ENCODE assay signal across 26 mouse cellular contexts in the genomic region with DNA sequence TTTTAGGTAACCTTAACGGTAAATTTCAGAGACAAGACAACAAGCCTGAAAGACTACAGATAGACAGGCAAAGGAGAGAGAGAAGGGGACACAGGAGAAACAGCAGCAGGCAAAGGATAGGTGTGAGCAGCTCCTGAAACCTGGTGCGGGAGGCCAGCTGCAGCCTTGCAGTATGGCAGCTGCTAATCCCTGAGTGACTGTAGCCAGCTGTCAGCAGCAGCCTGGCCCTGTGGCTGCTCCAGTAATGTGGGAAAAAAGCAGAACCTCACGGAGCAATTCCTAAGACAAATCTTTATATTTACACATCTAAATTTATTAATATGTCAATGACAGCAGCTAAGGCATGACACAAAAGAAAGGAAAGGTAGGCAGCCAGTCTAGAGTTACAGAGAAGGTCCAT. TPM values are rescaled to one million over a fixed set of nuclear protein-coding genes. Genes with fewer than 3 reads are reported as not detected.
DNase-seq lines count a peak whose midpoint lies in the region; ATAC-seq and TF ChIP-seq lines count a peak whose summit lies in the region.
"Had no signal": no experiment of that assay in that cellular context is flagged by ENCODE, and none has a peak within 500 bp of the region (broad histone marks: within the 10 kb centered on the region; RNA-seq: fewer than 3 reads in every experiment).

No protein-coding gene starts in this region.

- H3K27ac ChIP-seq in embryonic facial prominence, embryonic 14.5 days (replicated peaks; ENCODE audit: low read depth, low read length), result no peak overlapping the region
- no peak overlapping the region for H3K27ac ChIP-seq in embryonic facial prominence, embryonic 10.5 days (replicated peaks)
- H3K27ac ChIP-seq in stomach, embryonic 14.5 days (ENCODE audit: low read length), result peak overlapping the region; percentile 28; the same call in 1 of the 2 replicates
- H3K27ac ChIP-seq in stomach, postnatal 0 days (replicated peaks), result no peak overlapping the region
- H3K27ac ChIP-seq in limb, embryonic 14.5 days (replicated peaks; ENCODE audit: low read depth, low read length), result no peak overlapping the region
- H3K27ac ChIP-seq: embryonic facial prominence, embryonic 12.5 days; forebrain, embryonic 13.5 days; gastrocnemius, adult 2 months; heart, embryonic 15.5 days; hindbrain, embryonic 10.5 days; hindbrain, embryonic 13.5 days; hindbrain, postnatal 0 days had no signal

- no peaks in the 10 kb centered on the region for H3K36me3 ChIP-seq in embryonic facial prominence, embryonic 14.5 days (ENCODE audit: control insufficient read depth, insufficient read depth, low read length)
- no peaks in the 10 kb centered on the region for H3K36me3 ChIP-seq in embryonic facial prominence, embryonic 10.5 days (replicated peaks)
- no peaks in the 10 kb centered on the region for H3K36me3 ChIP-seq in stomach, embryonic 14.5 days (ENCODE audit: control insufficient read depth, insufficient read depth, low read length)
- H3K36me3 ChIP-seq in stomach, postnatal 0 days (ENCODE audit: control insufficient read depth, insufficient read depth, low read length), result no peaks in the 10 kb centered on the region
- H3K36me3 ChIP-seq in limb, embryonic 14.5 days (ENCODE audit: control insufficient read depth, insufficient read depth, low read length), result no peaks in the 10 kb centered on the region
- H3K36me3 ChIP-seq: embryonic facial prominence, embryonic 12.5 days; heart, embryonic 12.5 days; heart, embryonic 15.5 days; hindbrain, embryonic 10.5 days; hindbrain, embryonic 13.5 days had no signal

- H3K9ac ChIP-seq in embryonic facial prominence, embryonic 14.5 days (ENCODE audit: low read depth, low read length), result no peak overlapping the region
- H3K9ac ChIP-seq in stomach, embryonic 14.5 days (replicated peaks; ENCODE audit: low read depth, low read length), result no peak overlapping the region
- no peak overlapping the region for H3K9ac ChIP-seq in stomach, postnatal 0 days (ENCODE audit: low read length)
- H3K9ac ChIP-seq in limb, embryonic 14.5 days (ENCODE audit: low read depth, low read length, severe bottlenecking), result no peak overlapping the region
- H3K9ac ChIP-seq: embryonic facial prominence, embryonic 12.5 days; forebrain, embryonic 13.5 days; heart, embryonic 12.5 days; heart, embryonic 15.5 days; hindbrain, embryonic 13.5 days had no signal

- peak; percentile 10 for DNase-seq in embryonic facial prominence, embryonic 14.5 days (ENCODE audit: low spot score)
- DNase-seq in embryonic facial prominence, embryonic 10.5 days (ENCODE audit: low spot score), result no peak
- no peak for DNase-seq in stomach, postnatal 0 days (ENCODE audit: low spot score)
- DNase-seq in limb, embryonic 14.5 days (ENCODE audit: low spot score), result no peak
- no peak for DNase-seq in right cerebral cortex, adult 18-20 months
- DNase-seq: adrenal gland, adult 8-10 months; adrenal gland, postnatal 25 days; cerebellum, adult 18-20 months; cerebellum, adult 9-10 months; cerebellum, postnatal 14 days; gastrocnemius, adult 2 months; gastrocnemius, postnatal 14 days; heart, adult 11 months; heart, postnatal 10 days; heart, postnatal 36 days had no signal

- H3K4me2 ChIP-seq in embryonic facial prominence, embryonic 14.5 days (ENCODE audit: low read depth, low read length), result no peak overlapping the region
- H3K4me2 ChIP-seq in stomach, embryonic 14.5 days (replicated peaks; ENCODE audit: low read depth, low read length), result no peak overlapping the region
- H3K4me2 ChIP-seq in stomach, postnatal 0 days (replicated peaks; ENCODE audit: low read depth), result no peak overlapping the region
- H3K4me2 ChIP-seq in limb, embryonic 14.5 days (replicated peaks; ENCODE audit: low read depth, low read length, severe bottlenecking), result no peak overlapping the region
- H3K4me2 ChIP-seq: embryonic facial prominence, embryonic 12.5 days; forebrain, embryonic 13.5 days; heart, embryonic 12.5 days; heart, embryonic 15.5 days; hindbrain, embryonic 13.5 days had no signal

- H3K9me3 ChIP-seq in embryonic facial prominence, embryonic 14.5 days (ENCODE audit: control insufficient read depth, low read length), result no peaks in the 10 kb centered on the region
- H3K9me3 ChIP-seq in embryonic facial prominence, embryonic 10.5 days, result no peaks in the 10 kb centered on the region
- no peaks in the 10 kb centered on the region for H3K9me3 ChIP-seq in stomach, embryonic 14.5 days (ENCODE audit: control insufficient read depth, low read depth, low read length)
- H3K9me3 ChIP-seq in stomach, postnatal 0 days (ENCODE audit: control insufficient read depth, low read length), result no peaks in the 10 kb centered on the region
- H3K9me3 ChIP-seq in limb, embryonic 14.5 days (ENCODE audit: control insufficient read depth, low read length), result no peaks in the 10 kb centered on the region
- H3K9me3 ChIP-seq: embryonic facial prominence, embryonic 12.5 days; forebrain, embryonic 13.5 days; heart, embryonic 12.5 days; heart, embryonic 15.5 days; hindbrain, embryonic 10.5 days; hindbrain, embryonic 13.5 days had no signal

- H3K4me3 ChIP-seq in embryonic facial prominence, embryonic 14.5 days (ENCODE audit: low read depth, low read length), result no peak overlapping the region
- H3K4me3 ChIP-seq in embryonic facial prominence, embryonic 10.5 days, result no peak overlapping the region
- H3K4me3 ChIP-seq in stomach, embryonic 14.5 days (ENCODE audit: low read depth, low read length), result no peak overlapping the region
- H3K4me3 ChIP-seq in stomach, postnatal 0 days (ENCODE audit: low read depth, low read length), result no peak overlapping the region
- no peak overlapping the region for H3K4me3 ChIP-seq in limb, embryonic 14.5 days (replicated peaks; ENCODE audit: low read length)
- H3K4me3 ChIP-seq: embryonic facial prominence, embryonic 12.5 days; erythroblast, embryonic 14.5 days; forebrain, embryonic 13.5 days; gastrocnemius, adult 2 months; heart, embryonic 12.5 days; heart, embryonic 15.5 days; hindbrain, embryonic 10.5 days; hindbrain, embryonic 13.5 days had no signal

- peaks cover 17% of the 10 kb centered on the region for H3K27me3 ChIP-seq in embryonic facial prominence, embryonic 14.5 days (replicated peaks; ENCODE audit: control insufficient read depth, insufficient read depth, low read length)
- H3K27me3 ChIP-seq in embryonic facial prominence, embryonic 10.5 days (replicated peaks; ENCODE audit: low read depth, poor library complexity, severe bottlenecking), result peaks cover 74% of the 10 kb centered on the region
- H3K27me3 ChIP-seq in stomach, embryonic 14.5 days (ENCODE audit: control insufficient read depth, insufficient read depth, low read length), result no peaks in the 10 kb centered on the region
- H3K27me3 ChIP-seq in stomach, postnatal 0 days (ENCODE audit: control insufficient read depth, insufficient read depth, low read length), result no peaks in the 10 kb centered on the region
- no peaks in the 10 kb centered on the region for H3K27me3 ChIP-seq in limb, embryonic 14.5 days (ENCODE audit: control insufficient read depth, insufficient read depth, low read length)
- H3K27me3 ChIP-seq: forebrain, embryonic 13.5 days; heart, embryonic 15.5 days had no signal

- WGBS in embryonic facial prominence, embryonic 14.5 days, result 58% methylated on average over 3 of the region's 3 CpGs
- 63% methylated on average over 3 of the region's 3 CpGs for WGBS in embryonic facial prominence, embryonic 10.5 days
- 28% methylated on average over 3 of the region's 3 CpGs for WGBS in stomach, embryonic 14.5 days
- 27% methylated on average over 3 of the region's 3 CpGs for WGBS in stomach, postnatal 0 days
- 46% methylated on average over 3 of the region's 3 CpGs for WGBS in limb, embryonic 14.5 days

- TF ChIP-seq CTCF in stomach, postnatal 0 days (IDR thresholded peaks at IDR 0.05; ENCODE audit: low read depth), result no peak

- TF ChIP-seq EP300 in stomach, postnatal 0 days (optimal IDR thresholded peaks at IDR 0.05), result no peak

- H3K4me1 ChIP-seq in embryonic facial prominence, embryonic 14.5 days (ENCODE audit: control insufficient read depth, insufficient read depth, low read length), result no peaks in the 10 kb centered on the region
- no peaks in the 10 kb centered on the region for H3K4me1 ChIP-seq in embryonic facial prominence, embryonic 10.5 days
- 0 out of 2 replicates have a peak, but pooled peaks cover 3% of the 10 kb centered on the region for H3K4me1 ChIP-seq in stomach, embryonic 14.5 days (ENCODE audit: control insufficient read depth, insufficient read depth, low read length)
- no peaks in the 10 kb centered on the region for H3K4me1 ChIP-seq in stomach, postnatal 0 days (replicated peaks; ENCODE audit: control insufficient read depth, insufficient read depth)
- H3K4me1 ChIP-seq in limb, embryonic 14.5 days (ENCODE audit: control insufficient read depth, insufficient read depth, low read length), result no peaks in the 10 kb centered on the region
- H3K4me1 ChIP-seq: embryonic facial prominence, embryonic 12.5 days; forebrain, embryonic 13.5 days; heart, embryonic 12.5 days; heart, embryonic 15.5 days; hindbrain, embryonic 10.5 days; hindbrain, embryonic 13.5 days had no signal

- ATAC-seq in embryonic facial prominence, embryonic 14.5 days (ENCODE audit: low read depth), result no peak; the same call in 1 of the 2 replicates
- no peak for ATAC-seq in stomach, embryonic 14.5 days (ENCODE audit: insufficient number of reproducible peaks, insufficient read depth, low FRiP score, low read depth)
- no peak for ATAC-seq in stomach, postnatal 0 days (ENCODE audit: low FRiP score, low TSS enrichment)
- ATAC-seq in limb, embryonic 14.5 days (ENCODE audit: low FRiP score, low read depth), result peak; percentile 65; the same call in 1 of the 2 replicates
- ATAC-seq: activated CD4-positive, CD25-positive, alpha-beta regulatory T cell, adult 4 months; forebrain, embryonic 13.5 days; hindbrain, postnatal 0 days; inflammation-experienced regulatory T-cells, adult 6 months had no signal

- TF ChIP-seq POLR2A in limb, embryonic 14.5 days (IDR thresholded peaks at IDR 0.05; ENCODE audit: borderline replicate concordance, extremely low read depth, insufficient read depth, insufficient read length), result no peak

RNA-seq across cellular contexts. Expression of a gene that starts 29.5 kb away (rescaled TPM):
- 46.8 and 54.3 TPM in 2 replicates for polyA plus RNA-seq in embryonic facial prominence, embryonic 14.5 days (2014; fragmentation: Nextera tagmentation; extraction: Ambion mirVana)
- polyA plus RNA-seq in embryonic facial prominence, embryonic 10.5 days (2016; fragmentation: Nextera tagmentation; extraction: Ambion mirVana), result 14.8 and 15.3 TPM in 2 replicates
- 46.4 and 54.3 TPM in 2 replicates for polyA plus RNA-seq in stomach, embryonic 14.5 days (2014; fragmentation: Nextera tagmentation; extraction: Ambion mirVana)
- polyA plus RNA-seq in stomach, postnatal 0 days (2015; fragmentation: Nextera tagmentation; extraction: Ambion mirVana), result 11.3 and 11.8 TPM in 2 replicates
- 70.5 and 87.0 TPM in 2 replicates for polyA plus RNA-seq in limb, embryonic 14.5 days (2012; rRNA removed)
- polyA plus RNA-seq in limb, embryonic 14.5 days (2014; fragmentation: Nextera tagmentation; extraction: Ambion mirVana), result 50.3 and 63.1 TPM in 2 replicates
- polyA plus RNA-seq: activated CD4-positive, CD25-positive, alpha-beta regulatory T cell, adult 4 months; erythroblast, embryonic 14.5 days; inflammation-experienced regulatory T-cells, adult 6 months had no signal

RNA-seq across cellular contexts. Expression of a gene that starts 50.0 kb away (rescaled TPM):
- polyA plus RNA-seq in embryonic facial prominence, embryonic 14.5 days (2014; fragmentation: Nextera tagmentation; extraction: Ambion mirVana), result 15.5 and 18.6 TPM in 2 replicates
- 7.6 and 9.2 TPM in 2 replicates for polyA plus RNA-seq in embryonic facial prominence, embryonic 10.5 days (2016; fragmentation: Nextera tagmentation; extraction: Ambion mirVana)
- 25.7 and 26.2 TPM in 2 replicates for polyA plus RNA-seq in stomach, embryonic 14.5 days (2014; fragmentation: Nextera tagmentation; extraction: Ambion mirVana)
- polyA plus RNA-seq in stomach, postnatal 0 days (2015; fragmentation: Nextera tagmentation; extraction: Ambion mirVana), result 16.0 and 16.8 TPM in 2 replicates
- polyA plus RNA-seq in limb, embryonic 14.5 days (2012; rRNA removed), result 5.4 and 6.3 TPM in 2 replicates
- 14.3 and 18.6 TPM in 2 replicates for polyA plus RNA-seq in limb, embryonic 14.5 days (2014; fragmentation: Nextera tagmentation; extraction: Ambion mirVana)
